Mouse (Mus musculus): Measurements from ENCODE around the gene Bzw2.

GRCm38 (mm10) chr12:36050276-36050675 is 107.6 kb downstream of the Bzw2 start:
- no peak for TF ChIP-seq POU5F1 (IDR thresholded peaks at IDR 0.05; ENCODE audit: borderline replicate concordance, low read length)
- TF ChIP-seq CTCF (conservative IDR thresholded peaks at IDR 0.05; ENCODE audit: low read length) = no peak

Data from E14TG2a.4 (cell line).